Mouse (Mus musculus) megakaryocyte, adult 5-6 weeks (primary cell): ENCODE results near the gene Armc12. TPM values are rescaled to one million over a fixed set of nuclear protein-coding genes. Genes with fewer than 3 reads are reported as not detected.

Experiments used
- ATAC-seq: 2 replicates; pipeline ENCODE4 v1.8.0; 2016; ENCODE audit warnings: mild to moderate bottlenecking, inconsistent platforms; ENCODE audit not compliant: poor library complexity, severe bottlenecking
- total RNA-seq, 2 experiments: library from RNA; stranded (forward) in 1 of 2; stranded (reverse) in 1 of 2; fragments of 153-499, 151-499 nt in 1 of 2; fragments of 221-1000, 200-1000 nt in 1 of 2; gene quantifications; 2 replicates each; pipeline versions ENCODE4 v1.2.3 to v1.2.4; 2015 to 2017

The Armc12 gene
- total RNA-seq, 2 experiments from 2014 or later = not detected

DNA sequence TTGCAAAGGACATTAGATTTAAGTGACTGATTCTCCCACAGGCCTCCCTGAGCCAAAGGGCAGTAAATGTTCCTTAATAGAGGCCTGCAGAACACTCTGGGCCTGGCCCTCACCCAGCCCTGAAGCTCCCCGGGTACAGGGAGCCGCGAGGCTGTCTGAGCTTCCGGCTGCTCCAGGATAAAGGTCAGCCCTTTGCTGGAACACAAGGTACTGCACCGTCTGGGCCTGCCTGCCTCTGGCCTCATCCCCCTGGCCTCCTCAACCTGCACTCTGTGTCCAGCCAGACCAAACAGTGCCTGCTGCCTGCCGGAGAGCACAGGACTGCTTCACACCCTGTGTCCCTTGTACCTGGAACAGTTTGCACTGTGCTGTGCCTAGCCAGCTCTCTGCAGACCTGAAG lies 17.9 kb upstream of the Armc12 start:
- ATAC-seq = no peak

DNA sequence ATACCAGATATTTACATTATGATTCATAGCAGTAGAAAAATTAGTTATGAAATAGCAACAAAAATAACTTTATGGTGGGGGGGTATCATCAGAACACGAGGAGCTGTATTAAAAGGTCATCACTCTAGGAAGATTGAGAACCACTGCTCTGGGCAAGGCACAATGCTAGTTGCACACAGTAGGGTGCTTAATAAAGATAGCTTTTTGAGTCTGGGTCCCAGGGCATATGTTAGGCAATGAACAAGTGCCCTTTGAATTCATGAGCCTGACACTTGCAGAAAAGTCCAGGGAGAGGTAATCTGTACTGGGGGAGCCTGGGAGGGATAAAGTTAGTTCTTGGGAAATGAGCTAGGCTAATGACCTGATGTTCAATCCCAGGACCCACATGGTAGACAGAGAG lies 17.3 kb upstream of the Armc12 start:
- no peak for ATAC-seq

DNA sequence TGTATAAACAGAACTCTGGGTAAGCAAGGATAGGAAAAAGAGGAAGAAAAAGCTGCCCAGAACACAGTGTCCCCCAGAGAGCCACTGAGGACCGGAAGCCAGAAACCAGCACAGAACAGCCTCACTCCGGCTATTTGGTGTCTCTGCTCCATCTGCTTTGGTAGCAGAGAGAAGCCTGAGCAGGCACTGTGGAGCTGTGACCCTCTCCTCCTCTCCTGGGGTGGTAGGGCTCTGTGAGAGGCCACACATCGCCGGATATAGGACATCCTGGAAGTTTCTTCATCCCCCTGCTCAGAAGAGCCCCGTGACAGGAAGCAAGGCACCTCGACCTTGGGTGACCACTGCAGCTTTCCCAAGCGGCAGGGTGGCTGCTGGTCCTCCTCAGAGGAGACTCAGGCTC lies 16.8 kb upstream of the Armc12 start:
- ATAC-seq = peak; percentile 43

DNA sequence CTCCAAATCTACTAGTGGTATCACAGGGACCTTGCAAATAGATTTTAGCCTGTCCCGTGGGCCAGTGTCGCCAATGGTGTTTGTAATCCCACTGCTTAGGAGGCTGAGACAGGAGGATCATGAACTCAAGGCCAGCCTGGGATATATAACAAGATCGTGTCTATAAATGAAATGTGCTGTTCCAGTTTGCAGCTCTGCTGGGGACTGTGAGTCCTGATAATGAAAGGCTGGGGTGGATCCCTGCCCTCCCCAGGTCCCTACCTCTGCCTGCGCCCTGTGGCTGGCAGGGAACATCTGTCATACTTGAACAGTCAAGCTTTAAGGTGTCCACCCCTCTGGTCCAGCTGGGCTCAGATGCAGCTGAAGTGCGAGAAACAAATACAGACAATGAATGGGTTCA lies 16.1 kb upstream of the Armc12 start:
- ATAC-seq = no peak

DNA sequence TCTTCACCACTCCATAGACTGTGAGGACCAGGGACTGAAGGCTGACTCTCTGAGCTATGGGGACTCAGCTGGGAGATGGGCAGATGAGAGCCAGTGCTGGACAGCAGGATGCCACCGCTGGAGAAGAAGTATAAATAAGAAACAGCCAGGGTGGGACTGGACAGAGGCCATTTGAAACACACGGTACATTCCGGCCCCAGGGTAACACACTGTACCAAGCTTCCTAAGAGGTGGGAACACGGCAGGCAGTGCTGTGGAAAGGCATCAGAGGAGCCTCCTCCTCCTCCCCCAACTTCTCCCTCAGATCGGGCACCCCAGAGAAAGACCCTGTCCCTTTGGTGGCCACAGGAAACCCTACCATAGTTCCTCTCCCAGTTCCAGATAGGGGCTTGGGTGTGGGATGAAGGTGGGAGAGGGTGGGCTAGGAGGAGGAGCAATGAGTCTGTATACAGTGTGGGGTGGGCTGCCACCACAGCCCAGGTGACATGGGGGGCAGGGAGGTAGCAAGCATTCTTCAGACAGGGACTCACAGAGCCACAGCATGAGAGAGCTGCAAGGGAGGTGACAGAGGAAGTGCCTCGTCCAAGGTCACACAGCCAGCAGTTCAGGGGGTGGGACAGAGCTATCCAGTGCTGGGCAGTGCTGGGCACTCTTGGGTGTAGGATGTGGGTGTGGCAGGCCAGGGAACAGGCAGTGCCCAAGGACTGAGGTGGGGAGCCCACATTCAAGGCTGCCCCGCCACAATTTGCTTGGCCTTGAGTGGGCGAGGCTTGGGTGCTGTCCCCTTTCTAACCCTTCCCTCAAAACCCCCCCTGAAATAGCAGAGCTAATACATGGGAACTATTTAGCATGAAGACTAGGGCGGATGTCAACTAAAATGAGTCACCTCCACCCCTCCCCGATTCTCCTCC lies 14.9 kb upstream of the Armc12 start:
- peak; percentile 51 for ATAC-seq

DNA sequence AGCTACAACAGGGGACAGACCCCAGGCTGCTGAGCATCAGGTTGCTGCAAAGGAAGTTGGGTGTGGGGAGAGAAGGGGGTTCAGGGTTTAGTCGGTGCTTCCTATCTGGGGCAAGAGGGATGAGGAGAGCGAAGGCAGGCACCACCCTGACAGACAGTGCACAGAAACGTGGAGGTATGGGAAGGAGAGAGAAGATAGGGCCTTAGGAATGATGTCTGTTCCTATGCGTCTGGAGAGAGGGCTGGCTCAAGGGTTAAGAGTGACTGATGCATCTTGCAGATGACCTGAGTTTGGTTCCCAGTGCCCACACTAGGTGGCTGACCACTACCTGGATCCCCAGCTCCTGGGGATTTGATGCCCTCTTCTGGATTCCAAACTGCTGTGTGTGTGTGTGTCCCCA lies 13.7 kb upstream of the Armc12 start:
- no peak for ATAC-seq

DNA sequence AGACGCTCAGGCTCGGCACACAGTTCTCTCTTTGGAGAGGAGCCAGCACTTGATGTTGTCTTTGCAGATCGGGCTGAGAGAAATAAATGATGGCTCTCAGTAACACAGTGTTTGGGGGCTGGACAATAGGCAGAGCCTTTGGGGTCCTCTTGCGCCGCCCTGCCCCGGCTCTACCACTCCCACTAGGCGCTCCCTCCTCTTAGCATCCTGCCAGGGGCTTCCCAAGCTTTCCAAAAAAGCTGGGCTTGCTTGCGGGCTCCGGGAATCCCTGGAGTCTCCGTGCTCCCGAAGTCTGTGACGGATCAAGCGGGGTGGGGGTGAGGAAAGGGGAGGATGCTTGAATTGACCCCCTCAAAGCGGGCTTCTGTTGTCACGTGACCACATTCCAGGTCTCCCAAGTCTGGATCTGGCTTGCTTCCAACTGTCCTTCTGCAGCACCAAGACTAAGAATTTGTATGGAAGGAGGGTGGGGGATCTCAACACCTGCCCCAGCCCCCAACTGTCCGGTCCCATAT lies 13.1 kb upstream of the Armc12 start, which contains the start of gene Fkbp5:
Gene Fkbp5, minus strand, starts transcription at position 87 of the 515 bp plus-strand sequence.
- ATAC-seq = no peak

DNA sequence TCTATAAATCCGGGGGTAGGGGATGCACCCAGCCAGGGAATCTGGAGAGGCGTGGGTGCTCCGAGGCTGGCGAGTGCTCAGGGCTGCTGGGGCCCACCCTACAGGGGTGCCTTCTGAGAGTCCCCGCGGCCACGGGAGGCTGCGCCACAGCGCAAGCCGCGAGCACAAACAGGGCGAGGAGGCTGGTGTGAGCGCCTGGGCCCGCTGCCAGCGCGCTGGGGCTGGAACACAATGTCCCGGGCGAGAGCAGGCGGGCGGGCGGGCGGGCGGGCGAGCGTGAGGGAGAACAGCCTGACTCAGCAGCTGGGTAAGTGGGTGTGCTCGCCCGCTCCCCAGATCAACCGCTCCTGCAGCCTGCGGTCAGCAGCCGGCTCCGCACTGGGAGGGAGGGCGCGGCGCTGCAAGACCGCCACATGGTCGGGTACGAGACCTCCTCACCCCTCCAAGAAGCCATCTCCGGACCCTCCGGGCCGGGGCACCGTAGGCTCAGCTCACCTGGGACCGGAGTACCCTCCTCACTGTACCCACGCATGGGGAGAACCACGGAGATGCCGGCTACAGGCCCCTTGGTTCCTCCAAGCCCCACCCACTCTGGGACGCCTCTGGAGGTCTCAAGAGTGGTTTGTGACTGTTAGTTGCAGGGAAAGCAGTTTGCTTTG lies 12.5 kb upstream of the Armc12 start:
- ATAC-seq = peak; percentile 51

DNA sequence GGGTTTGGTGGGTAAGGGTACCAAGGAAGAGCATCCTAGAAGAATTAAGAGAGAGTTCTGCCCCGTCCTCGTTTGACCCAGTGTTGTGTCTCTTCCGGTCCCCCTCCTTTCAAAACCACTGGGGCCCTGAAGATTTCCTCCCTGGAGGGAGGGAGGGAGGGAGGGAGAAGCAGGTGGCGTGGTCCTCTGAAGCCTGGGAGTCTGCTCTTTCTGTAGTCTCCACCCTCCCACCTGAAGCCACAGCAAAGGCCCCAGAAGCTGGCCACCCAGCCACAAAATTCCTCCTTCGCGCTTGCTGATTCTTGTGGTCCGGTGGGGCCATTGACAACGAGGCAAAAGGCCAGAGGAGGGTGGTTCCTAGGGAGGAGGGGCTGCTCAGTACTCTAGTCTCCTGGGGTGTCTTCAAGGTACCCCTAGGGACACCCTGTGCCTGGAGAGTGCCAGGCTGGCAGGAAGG lies 12.0 kb upstream of the Armc12 start:
- ATAC-seq = no peak

DNA sequence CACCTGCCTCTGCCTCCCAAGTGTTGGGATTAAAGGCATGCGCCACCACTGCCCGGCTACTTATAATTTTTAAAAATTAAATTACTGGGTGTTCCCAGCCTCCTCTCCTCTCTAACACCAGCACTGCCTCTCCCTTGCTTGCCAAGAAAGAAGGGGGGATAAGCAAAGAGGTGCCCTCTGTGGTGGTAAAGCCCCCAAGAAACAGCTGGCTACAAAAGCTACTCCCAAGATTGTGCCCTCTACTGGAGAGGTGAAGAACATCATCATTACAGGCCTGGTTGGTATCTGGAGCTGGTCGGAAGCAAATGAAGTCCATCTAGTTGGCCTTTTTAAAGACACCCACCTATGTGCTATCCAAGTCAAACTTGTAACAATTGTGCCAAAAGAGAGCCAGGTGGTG lies 10.8 kb upstream of the Armc12 start:
- no peak for ATAC-seq

DNA sequence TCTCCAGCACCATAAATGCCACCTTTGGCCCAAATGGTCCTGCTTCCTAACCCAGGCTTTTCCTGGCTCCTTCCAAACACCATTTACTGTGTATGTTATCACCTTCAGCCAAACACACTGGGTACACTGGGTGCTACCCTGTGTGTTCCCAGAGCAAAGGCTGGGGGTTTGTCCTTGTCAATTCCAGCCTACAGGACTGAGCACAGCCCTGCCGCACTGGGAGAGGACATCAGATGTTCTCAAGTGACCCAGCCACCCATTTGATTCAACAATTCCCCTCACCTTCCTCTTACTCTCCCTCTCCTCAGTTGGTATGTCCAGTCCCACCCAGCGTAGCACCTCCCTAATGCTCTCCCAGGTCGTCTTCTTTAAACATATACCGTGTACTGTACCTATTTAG lies 10.0 kb upstream of the Armc12 start:
- ATAC-seq = no peak

DNA sequence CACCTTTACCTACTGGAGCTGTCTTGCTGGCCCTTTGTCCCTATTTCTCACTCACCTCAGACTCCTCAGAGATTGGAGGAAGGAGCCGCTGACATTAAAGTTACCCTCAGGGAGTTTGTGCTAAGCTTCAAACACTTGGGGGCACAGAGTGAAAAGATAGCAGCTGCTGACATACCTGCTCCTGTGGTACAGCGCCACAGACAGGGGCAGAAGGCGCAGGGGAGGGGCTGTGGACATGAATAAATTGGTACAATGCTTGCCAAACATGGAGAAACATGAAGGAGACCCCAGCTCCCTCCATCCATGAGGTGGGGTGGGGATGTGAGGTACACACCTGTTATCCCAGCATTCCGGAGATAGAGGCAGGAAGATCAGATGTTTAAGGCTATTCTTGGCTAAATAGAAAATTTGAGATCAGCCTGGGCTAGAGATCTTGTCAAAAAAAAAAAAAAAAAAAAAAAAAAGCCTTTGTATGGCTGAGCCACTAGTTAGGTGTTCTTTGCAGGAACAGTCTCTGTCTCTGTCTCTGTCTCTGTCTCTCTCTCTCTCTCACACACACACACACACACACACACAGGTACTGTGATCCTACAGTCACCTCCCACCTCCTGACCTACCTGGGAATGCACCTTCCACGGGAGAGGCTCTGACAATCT lies 9.4 kb upstream of the Armc12 start:
- ATAC-seq = no peak

DNA sequence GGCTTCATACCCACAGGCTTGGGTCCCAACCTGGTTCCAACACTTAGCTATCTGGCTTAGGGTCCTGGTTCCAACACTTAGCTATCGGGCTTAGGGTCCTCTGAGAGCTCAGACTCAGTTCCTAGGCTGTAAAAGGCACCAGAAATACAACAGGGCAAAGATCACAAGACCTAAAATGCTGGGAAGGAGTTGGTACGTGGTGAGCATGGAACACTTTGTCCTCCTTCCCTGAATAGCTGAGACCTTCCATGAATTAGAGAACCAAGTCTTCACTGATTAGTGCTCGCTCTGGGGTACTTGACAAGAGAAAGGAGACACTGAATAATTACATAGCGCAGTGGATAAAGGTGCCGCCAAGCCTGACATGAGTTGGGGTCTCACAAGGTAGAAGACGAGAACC lies 8.7 kb upstream of the Armc12 start:
- no peak for ATAC-seq

DNA sequence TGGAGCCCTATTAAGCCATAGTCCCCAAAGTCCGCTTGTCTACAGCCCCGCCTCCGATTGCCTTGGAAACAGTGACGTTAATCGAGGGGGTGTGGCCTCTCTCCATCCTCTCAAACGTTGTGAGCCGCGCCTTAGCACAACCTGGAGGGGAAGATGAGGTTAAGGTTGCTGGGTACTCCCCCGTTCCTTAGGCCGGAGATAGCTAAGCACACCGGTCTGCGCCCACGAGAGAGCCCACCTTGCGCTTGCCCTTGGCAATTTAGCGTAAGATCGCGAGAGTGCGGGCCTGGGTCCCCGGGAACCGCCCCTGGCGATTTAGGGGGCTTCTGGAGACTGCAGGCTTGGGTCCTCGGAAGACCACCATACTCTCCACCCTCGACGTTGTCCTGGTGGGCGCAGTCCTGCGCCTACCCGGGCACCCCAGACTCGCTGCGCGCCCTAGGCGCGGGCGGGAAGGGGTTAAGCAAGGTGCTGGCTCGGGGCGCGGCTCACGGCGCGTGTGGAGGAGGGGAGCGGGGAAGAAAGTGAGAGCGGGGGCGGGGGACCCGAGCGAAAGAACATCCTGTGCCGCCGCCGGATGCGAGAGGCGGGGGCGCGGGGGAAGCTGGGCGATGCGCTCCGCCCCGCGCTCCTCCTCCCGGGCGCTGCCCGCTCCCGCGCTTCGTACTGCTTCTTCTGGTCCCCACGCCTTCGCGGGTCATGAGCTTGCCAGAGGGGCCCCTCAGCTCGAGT lies 7.8 kb upstream of the Armc12 start:
- peak; percentile 78 for ATAC-seq

DNA sequence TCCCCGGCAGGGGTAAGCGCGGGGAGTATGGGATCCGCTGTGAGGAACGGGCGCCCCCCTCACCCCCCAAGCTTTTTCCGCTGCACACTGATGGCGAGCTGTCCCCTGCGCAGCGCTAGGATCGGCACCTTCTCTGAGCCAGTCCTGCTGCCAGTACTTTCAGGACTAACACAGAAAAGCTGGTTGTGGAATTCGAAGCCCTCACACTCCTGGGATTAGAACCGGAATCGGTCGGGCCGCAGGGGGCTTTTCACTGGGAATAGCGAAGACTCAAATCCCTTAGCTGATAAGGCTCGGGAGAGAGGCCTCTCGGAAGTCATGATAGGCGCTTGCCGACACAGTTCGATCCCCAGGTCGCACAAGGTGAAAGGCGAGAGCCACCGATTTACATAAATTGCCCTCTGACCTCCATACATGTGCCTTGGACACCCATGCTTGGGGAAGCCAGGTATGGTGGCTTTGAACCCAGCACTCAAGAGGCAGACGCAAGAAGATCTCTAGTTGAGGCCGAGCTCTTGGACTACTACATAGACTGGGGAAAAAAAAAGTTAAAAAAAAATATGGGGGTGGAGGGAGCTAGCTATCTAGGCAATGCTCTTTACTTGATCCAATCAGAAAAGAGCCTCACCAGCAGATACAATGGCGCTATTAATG lies 7.1 kb upstream of the Armc12 start:
- ATAC-seq = no peak

DNA sequence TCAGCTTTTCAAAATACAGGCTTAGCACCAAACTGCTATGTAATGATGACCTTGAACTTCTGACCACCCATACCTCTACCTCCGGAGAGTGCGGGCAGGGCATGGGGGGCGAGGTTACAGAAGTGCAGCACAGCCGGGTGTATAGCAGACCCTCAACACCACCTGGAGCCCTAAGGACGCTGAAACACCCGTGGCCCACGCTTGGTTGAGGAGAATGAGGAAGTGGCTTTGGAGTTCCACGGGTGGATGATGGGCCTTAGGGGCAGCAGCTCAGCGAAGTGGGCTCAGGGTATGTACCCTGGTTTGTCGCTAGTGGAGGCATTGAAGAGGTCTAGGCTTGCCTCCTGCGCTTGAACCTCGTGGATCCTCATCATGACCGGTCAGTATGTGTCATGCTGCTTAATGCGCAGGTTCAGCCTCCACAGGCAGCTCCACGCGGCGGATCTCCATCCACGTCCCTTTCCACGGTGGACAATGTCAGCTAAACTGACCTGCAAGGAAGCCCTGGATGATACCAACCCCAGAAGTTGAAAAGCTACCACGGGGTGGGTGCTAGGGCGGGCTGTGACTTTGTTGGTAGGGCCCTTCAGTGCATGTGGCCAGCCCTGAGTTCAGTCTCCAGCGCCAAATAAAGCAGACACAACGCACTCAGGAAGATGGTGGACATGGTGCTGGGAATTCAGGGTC lies 6.5 kb upstream of the Armc12 start:
- no peak for ATAC-seq

DNA sequence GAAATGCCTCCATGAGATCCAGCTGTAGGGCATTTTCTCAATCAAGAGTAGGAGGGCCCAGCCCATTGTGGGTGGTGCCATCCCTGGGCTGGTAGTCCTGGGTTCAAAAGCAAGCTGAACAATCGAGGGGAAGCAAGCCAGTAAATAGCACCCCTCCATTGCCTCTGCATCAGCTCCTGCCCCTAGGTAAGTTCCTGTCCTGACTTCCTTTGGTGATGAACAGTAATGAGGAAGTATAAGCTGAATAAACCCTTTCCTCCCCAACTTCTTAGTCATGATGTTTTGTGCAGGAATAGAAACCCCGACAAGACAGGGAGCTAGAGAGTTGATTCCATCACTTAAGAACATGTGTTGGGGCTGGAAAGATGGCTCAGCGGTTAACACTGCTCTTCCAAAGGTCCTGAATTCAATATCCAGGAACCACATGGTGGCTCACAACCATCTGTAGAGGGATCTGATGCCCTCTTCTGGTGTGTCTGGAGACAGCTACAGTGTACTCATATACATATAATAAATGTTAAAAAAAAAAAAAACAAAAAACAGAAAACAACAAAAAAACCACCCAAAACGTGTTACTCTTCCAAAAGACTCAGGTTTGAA lies 5.7 kb upstream of the Armc12 start:
- no peak for ATAC-seq

DNA sequence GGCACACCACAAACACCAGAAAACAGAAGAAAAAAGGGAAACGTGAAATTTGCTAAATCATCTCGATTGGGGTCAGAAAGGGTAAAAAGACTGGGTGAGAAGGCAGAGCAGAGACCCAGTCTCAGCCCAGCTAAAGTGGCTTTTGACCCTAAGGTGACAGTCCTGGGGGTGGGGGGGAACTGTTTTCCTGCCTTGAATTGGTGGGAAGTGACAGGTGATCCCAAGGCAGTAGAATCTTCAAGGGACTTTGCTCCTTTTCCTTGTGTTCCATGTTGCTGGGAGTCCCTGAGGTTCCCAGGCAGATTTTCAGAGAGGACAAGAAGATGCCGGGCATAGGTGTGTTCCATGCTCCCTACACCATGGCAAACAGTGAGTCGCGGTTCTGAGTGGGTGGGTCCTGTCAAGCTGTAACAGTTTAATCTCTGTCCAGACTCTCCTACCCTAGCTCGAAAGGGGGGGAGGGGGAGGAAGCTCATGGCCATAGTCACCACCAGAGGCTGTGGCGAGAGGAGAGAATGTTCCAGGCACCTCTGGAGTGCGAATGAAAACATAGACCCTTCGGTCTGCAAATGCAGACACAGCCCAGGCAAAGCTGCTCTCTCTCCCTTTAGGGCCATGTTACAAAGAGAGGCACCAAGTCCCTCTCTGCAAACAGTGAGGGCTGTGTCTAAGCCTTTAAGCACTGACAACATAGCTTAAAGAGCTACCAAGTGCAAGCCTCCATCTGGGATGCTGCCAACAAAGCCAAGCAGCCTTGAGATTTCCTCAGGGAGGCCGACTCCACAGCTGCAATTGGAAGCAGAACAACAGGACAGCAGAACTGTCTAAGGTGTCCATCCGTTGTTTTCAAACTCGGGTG lies 3.2 kb upstream of the Armc12 start:
- ATAC-seq = no peak
